Mouse (Mus musculus): ENCODE results near the gene Lsm10.

GRCm38 (mm10) chr4:126077833-126078232 is 18.6 kb upstream of the Lsm10 start:
- TF ChIP-seq CTCF (IDR thresholded peaks at IDR 0.05; ENCODE audit: borderline replicate concordance, insufficient read depth, low read depth, low read length) (no peak), POLR2A (IDR thresholded peaks at IDR 0.05; ENCODE audit: borderline replicate concordance, insufficient read depth, low read length) (no peak)
